Comparison of ENCODE assay signal across 8 mouse cellular contexts in genomic region chr4:137356674-137357510, GRCm38 (mm10). TPM values are rescaled to one million over a fixed set of nuclear protein-coding genes. Genes with fewer than 3 reads are reported as not detected.
DNase-seq lines count a peak whose midpoint lies in the region; ATAC-seq lines count a peak whose summit lies in the region.

No protein-coding gene starts in this region.

- WGBS in embryonic facial prominence, embryonic 14.5 days, result under 1% methylated on average over 13 of the region's 90 CpGs
- 0% methylated on average over 47 of the region's 90 CpGs for WGBS in heart, embryonic 11.5 days (ENCODE audit: insufficient replicate concordance)
- WGBS in kidney, embryonic 15.5 days, result 1% methylated on average over 20 of the region's 90 CpGs
- WGBS in liver, embryonic 13.5 days (ENCODE audit: insufficient replicate concordance), result under 1% methylated on average over 48 of the region's 90 CpGs
- WGBS in stomach, embryonic 15.5 days, result under 1% methylated on average over 56 of the region's 90 CpGs

- peak; percentile 79 for DNase-seq in 416B (ENCODE audit: low read depth)
- DNase-seq in adrenal gland, postnatal 36 days, result peak; percentile 76 to 88
- peak; percentile 77 for DNase-seq in embryonic facial prominence, embryonic 14.5 days (ENCODE audit: low spot score)
- peak; percentile 56 for DNase-seq in liver, embryonic 13.5 days
- DNase-seq in natural killer cell, adult 2 months (ENCODE audit: low spot score in 2 of 2), result peak; percentile 69 to 72

- peak; percentile 65 for ATAC-seq in embryonic facial prominence, embryonic 14.5 days (ENCODE audit: low read depth)
- ATAC-seq in heart, embryonic 11.5 days (replicated peaks; ENCODE audit: insufficient number of reproducible peaks, low FRiP score, low TSS enrichment), result peak; percentile 70
- ATAC-seq in kidney, embryonic 15.5 days (replicated peaks; ENCODE audit: low FRiP score), result peak; percentile 86
- peak; percentile 76 for ATAC-seq in liver, embryonic 13.5 days (ENCODE audit: low read depth)
- peak; percentile 64 for ATAC-seq in stomach, embryonic 15.5 days (ENCODE audit: insufficient read depth, low FRiP score, low read depth)

- H3K27ac ChIP-seq in embryonic facial prominence, embryonic 14.5 days (replicated peaks; ENCODE audit: low read depth, low read length), result peak overlapping the region; percentile 97
- H3K27ac ChIP-seq in heart, embryonic 11.5 days (ENCODE audit: low read depth, low read length), result peak overlapping the region; percentile 98
- peak overlapping the region; percentile 97 for H3K27ac ChIP-seq in kidney, embryonic 15.5 days
- H3K27ac ChIP-seq in liver, embryonic 13.5 days, result peak overlapping the region; percentile 96
- peak overlapping the region; percentile 97 for H3K27ac ChIP-seq in stomach, embryonic 15.5 days

- no peaks in the 10 kb centered on the region for H3K27me3 ChIP-seq in embryonic facial prominence, embryonic 14.5 days (replicated peaks; ENCODE audit: control insufficient read depth, insufficient read depth, low read length)
- H3K27me3 ChIP-seq in heart, embryonic 11.5 days (ENCODE audit: control insufficient read depth, insufficient read depth, low read length), result no peaks in the 10 kb centered on the region
- H3K27me3 ChIP-seq in kidney, embryonic 15.5 days, result no peaks in the 10 kb centered on the region
- H3K27me3 ChIP-seq in liver, embryonic 13.5 days, result peaks cover 9% of the 10 kb centered on the region; the same call in 1 of the 2 replicates
- H3K27me3 ChIP-seq in stomach, embryonic 15.5 days (replicated peaks), result no peaks in the 10 kb centered on the region

- no peaks in the 10 kb centered on the region for H3K9me3 ChIP-seq in embryonic facial prominence, embryonic 14.5 days (ENCODE audit: control insufficient read depth, low read length)
- H3K9me3 ChIP-seq in heart, embryonic 11.5 days (replicated peaks; ENCODE audit: control insufficient read depth, low read length), result no peaks in the 10 kb centered on the region
- H3K9me3 ChIP-seq in kidney, embryonic 15.5 days (replicated peaks), result no peaks in the 10 kb centered on the region
- H3K9me3 ChIP-seq in liver, embryonic 13.5 days (replicated peaks), result no peaks in the 10 kb centered on the region
- H3K9me3 ChIP-seq in stomach, embryonic 15.5 days, result no peaks in the 10 kb centered on the region

- peak overlapping the region; percentile 100 for H3K9ac ChIP-seq in embryonic facial prominence, embryonic 14.5 days (ENCODE audit: low read depth, low read length)
- peak overlapping the region; percentile 99 for H3K9ac ChIP-seq in heart, embryonic 11.5 days (ENCODE audit: low read depth, low read length)
- H3K9ac ChIP-seq in kidney, embryonic 15.5 days, result peak overlapping the region; percentile 100
- peak overlapping the region; percentile 99 for H3K9ac ChIP-seq in liver, embryonic 13.5 days
- peak overlapping the region; percentile 100 for H3K9ac ChIP-seq in stomach, embryonic 15.5 days

- H3K4me1 ChIP-seq in embryonic facial prominence, embryonic 14.5 days (ENCODE audit: control insufficient read depth, insufficient read depth, low read length), result peaks cover 25% of the 10 kb centered on the region
- peaks cover 29% of the 10 kb centered on the region; the same call in 1 of the 2 replicates for H3K4me1 ChIP-seq in heart, embryonic 11.5 days (ENCODE audit: control insufficient read depth, insufficient read depth, low read length)
- peaks cover 42% of the 10 kb centered on the region for H3K4me1 ChIP-seq in kidney, embryonic 15.5 days
- H3K4me1 ChIP-seq in liver, embryonic 13.5 days (replicated peaks), result peaks cover 59% of the 10 kb centered on the region
- peaks cover 10% of the 10 kb centered on the region for H3K4me1 ChIP-seq in stomach, embryonic 15.5 days

- H3K4me3 ChIP-seq in embryonic facial prominence, embryonic 14.5 days (ENCODE audit: low read depth, low read length), result peak overlapping the region; percentile 97
- H3K4me3 ChIP-seq in heart, embryonic 11.5 days (ENCODE audit: low read depth, low read length), result peak overlapping the region; percentile 100
- peak overlapping the region; percentile 98 for H3K4me3 ChIP-seq in kidney, embryonic 15.5 days (replicated peaks)
- H3K4me3 ChIP-seq in liver, embryonic 13.5 days (replicated peaks), result peak overlapping the region; percentile 96
- H3K4me3 ChIP-seq in stomach, embryonic 15.5 days (replicated peaks), result peak overlapping the region; percentile 91

- peak overlapping the region; percentile 84 for H3K4me2 ChIP-seq in embryonic facial prominence, embryonic 14.5 days (ENCODE audit: low read depth, low read length)
- peak overlapping the region; percentile 76 for H3K4me2 ChIP-seq in heart, embryonic 11.5 days
- peak overlapping the region; percentile 74 for H3K4me2 ChIP-seq in kidney, embryonic 15.5 days
- peak overlapping the region; percentile 75 for H3K4me2 ChIP-seq in liver, embryonic 13.5 days
- H3K4me2 ChIP-seq in stomach, embryonic 15.5 days, result peak overlapping the region; percentile 68

- H3K36me3 ChIP-seq in embryonic facial prominence, embryonic 14.5 days (ENCODE audit: control insufficient read depth, insufficient read depth, low read length), result 0 out of 2 replicates have a peak, but pooled peaks cover 2% of the 10 kb centered on the region
- H3K36me3 ChIP-seq in heart, embryonic 11.5 days (ENCODE audit: control insufficient read depth, insufficient read depth, low read length), result no peaks in the 10 kb centered on the region; the same call in 1 of the 2 replicates
- 0 out of 2 replicates have a peak, but pooled peaks cover 2% of the 10 kb centered on the region for H3K36me3 ChIP-seq in kidney, embryonic 15.5 days
- no peaks in the 10 kb centered on the region for H3K36me3 ChIP-seq in liver, embryonic 13.5 days
- no peaks in the 10 kb centered on the region for H3K36me3 ChIP-seq in stomach, embryonic 15.5 days

RNA-seq across cellular contexts. Expression of gene Cdc42, which starts 0.6 kb away (rescaled TPM):
- 100 to 1,000 TPM; 436 to 446 TPM for total RNA-seq in adrenal gland, postnatal 36 days (2021)
- 714 and 769 TPM in 2 replicates for polyA plus RNA-seq in embryonic facial prominence, embryonic 14.5 days (2014; fragmentation: Nextera tagmentation; extraction: Ambion mirVana)
- 525 and 599 TPM in 2 replicates for polyA plus RNA-seq in heart, embryonic 11.5 days (2014; fragmentation: Nextera tagmentation; extraction: Ambion mirVana)
- 678 and 694 TPM in 2 replicates for polyA plus RNA-seq in kidney, embryonic 15.5 days (2015; fragmentation: Nextera tagmentation; extraction: Ambion mirVana)
- polyA plus RNA-seq in liver, embryonic 13.5 days (2015; fragmentation: Nextera tagmentation; extraction: Ambion mirVana), result 284 and 331 TPM in 2 replicates
- polyA plus RNA-seq in stomach, embryonic 15.5 days (2015; fragmentation: Nextera tagmentation; extraction: Ambion mirVana), result 670 and 699 TPM in 2 replicates

RNA-seq across cellular contexts. Expression of gene Cela3a, which starts 52.7 kb away (rescaled TPM):
- total RNA-seq in adrenal gland, postnatal 36 days (2021), result not detected
- not detected in 2 replicates for polyA plus RNA-seq in embryonic facial prominence, embryonic 14.5 days (2014; fragmentation: Nextera tagmentation; extraction: Ambion mirVana)
- polyA plus RNA-seq in heart, embryonic 11.5 days (2014; fragmentation: Nextera tagmentation; extraction: Ambion mirVana), result not detected in 2 replicates
- not detected in 2 replicates for polyA plus RNA-seq in kidney, embryonic 15.5 days (2015; fragmentation: Nextera tagmentation; extraction: Ambion mirVana)
- not detected in 2 replicates for polyA plus RNA-seq in liver, embryonic 13.5 days (2015; fragmentation: Nextera tagmentation; extraction: Ambion mirVana)
- polyA plus RNA-seq in stomach, embryonic 15.5 days (2015; fragmentation: Nextera tagmentation; extraction: Ambion mirVana), result 0.26 and 0.36 TPM in 2 replicates

Comparison
In these comparisons a context has a peak if more than half of its experiments do, and no peak if none do; other contexts are left out.
1. Peak in every context shown above with its lines: DNase-seq, ATAC-seq, H3K4me3 ChIP-seq and H3K27ac ChIP-seq.